29 mouse cellular contexts compared by ENCODE assay signal in the genomic region with DNA sequence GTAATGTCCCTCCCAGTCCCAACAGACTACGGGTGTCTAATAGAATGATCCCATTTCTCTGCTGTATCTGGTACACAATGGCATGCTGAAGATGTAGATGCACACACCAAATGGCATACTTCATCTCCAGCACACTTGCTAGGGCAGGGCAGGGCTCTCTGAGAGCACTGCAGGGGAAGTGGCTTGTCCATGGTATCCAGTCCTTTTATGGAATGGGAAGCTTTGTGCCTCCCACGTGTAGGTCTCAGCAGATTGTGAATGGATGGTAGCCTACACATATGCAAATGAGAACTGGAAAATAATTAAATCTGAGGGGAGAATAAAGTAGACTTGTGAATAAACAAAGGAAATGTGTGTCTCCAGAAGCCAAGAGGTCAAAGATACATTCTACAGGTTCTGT.
DNase-seq lines count a peak whose midpoint lies in the region; ATAC-seq and TF ChIP-seq lines count a peak whose summit lies in the region.
"Had no signal": no experiment of that assay in that cellular context is flagged by ENCODE, and none has a peak within 500 bp of the region (broad histone marks: within the 10 kb centered on the region; RNA-seq: fewer than 3 reads in every experiment).

No protein-coding gene starts in this region.

- TF ChIP-seq POLR2A in brain, embryonic 14.5 days (IDR thresholded peaks at IDR 0.05; ENCODE audit: borderline replicate concordance, extremely low read depth, insufficient read depth, insufficient read length, poor library complexity, severe bottlenecking), result no peak

- H3K36me3 ChIP-seq in forebrain, embryonic 11.5 days (ENCODE audit: control insufficient read depth, insufficient read depth, low read length), result no peaks in the 10 kb centered on the region
- no peaks in the 10 kb centered on the region for H3K36me3 ChIP-seq in forebrain, embryonic 14.5 days (ENCODE audit: control insufficient read depth, insufficient read depth, low read length)
- H3K36me3 ChIP-seq in hindbrain, embryonic 12.5 days, result no peaks in the 10 kb centered on the region
- H3K36me3 ChIP-seq in hindbrain, embryonic 10.5 days, result no peaks in the 10 kb centered on the region
- no peaks in the 10 kb centered on the region for H3K36me3 ChIP-seq in neural tube, embryonic 11.5 days (ENCODE audit: control insufficient read depth, insufficient read depth, low read length)
- H3K36me3 ChIP-seq: embryonic facial prominence, embryonic 10.5 days; embryonic facial prominence, embryonic 13.5 days; heart, embryonic 10.5 days; heart, embryonic 13.5 days; hindbrain, embryonic 15.5 days had no signal

- no peak overlapping the region for H3K9ac ChIP-seq in forebrain, embryonic 11.5 days (ENCODE audit: low read length)
- H3K9ac ChIP-seq in forebrain, embryonic 14.5 days (ENCODE audit: low read length), result no peak overlapping the region
- H3K9ac ChIP-seq in hindbrain, embryonic 12.5 days, result no peak overlapping the region
- H3K9ac ChIP-seq in neural tube, embryonic 11.5 days (ENCODE audit: low read length), result no peak overlapping the region
- H3K9ac ChIP-seq: embryonic facial prominence, embryonic 13.5 days; heart, embryonic 13.5 days; hindbrain, embryonic 15.5 days had no signal

- no peak overlapping the region for H3K4me2 ChIP-seq in forebrain, embryonic 11.5 days (ENCODE audit: low read depth, low read length, severe bottlenecking)
- H3K4me2 ChIP-seq in forebrain, embryonic 14.5 days (ENCODE audit: low read length), result no peak overlapping the region
- no peak overlapping the region for H3K4me2 ChIP-seq in hindbrain, embryonic 12.5 days (replicated peaks)
- no peak overlapping the region for H3K4me2 ChIP-seq in neural tube, embryonic 11.5 days (ENCODE audit: low read depth)
- H3K4me2 ChIP-seq: embryonic facial prominence, embryonic 13.5 days; heart, embryonic 13.5 days; hindbrain, embryonic 15.5 days had no signal

- no peak for DNase-seq in forebrain, embryonic 11.5 days (ENCODE audit: low spot score)
- DNase-seq in forebrain, embryonic 14.5 days (ENCODE audit: low spot score), result no peak
- DNase-seq in hindbrain, embryonic 10.5 days (ENCODE audit: low spot score), result no peak
- no peak for DNase-seq in neural tube, embryonic 11.5 days (ENCODE audit: low spot score)
- no peak for DNase-seq in neural tube, embryonic 10.5 days (ENCODE audit: extremely low spot score, low spot score)
- peak; percentile 17 for DNase-seq in brain, embryonic 14.5 days (ENCODE audit: low read depth)
- DNase-seq in thymus, postnatal 4 days, result no peak
- DNase-seq: adrenal gland, adult 8-10 months; adrenal gland, postnatal 25 days; cerebellum, adult 18-20 months; cerebellum, adult 9-10 months; cerebellum, postnatal 14 days; embryo, embryonic 11 days; gastrocnemius, postnatal 25 days; heart, adult 2 months; heart, postnatal 14 days; heart, postnatal 4 days; kidney, adult 18-20 months had no signal

- H3K4me1 ChIP-seq in forebrain, embryonic 11.5 days (replicated peaks; ENCODE audit: control insufficient read depth, insufficient read depth, low read length), result peaks cover 10% of the 10 kb centered on the region
- peaks cover 13% of the 10 kb centered on the region for H3K4me1 ChIP-seq in forebrain, embryonic 14.5 days (ENCODE audit: control insufficient read depth, insufficient read depth, low read length)
- H3K4me1 ChIP-seq in hindbrain, embryonic 12.5 days, result peaks cover 12% of the 10 kb centered on the region
- peaks cover 36% of the 10 kb centered on the region for H3K4me1 ChIP-seq in hindbrain, embryonic 10.5 days (replicated peaks)
- H3K4me1 ChIP-seq in neural tube, embryonic 11.5 days (ENCODE audit: control insufficient read depth, insufficient read depth, low read length), result peaks cover 16% of the 10 kb centered on the region; the same call in 1 of the 2 replicates

- H3K9me3 ChIP-seq in forebrain, embryonic 11.5 days (ENCODE audit: control insufficient read depth, low read length), result no peaks in the 10 kb centered on the region
- no peaks in the 10 kb centered on the region for H3K9me3 ChIP-seq in forebrain, embryonic 14.5 days (replicated peaks; ENCODE audit: control insufficient read depth, low read length)
- no peaks in the 10 kb centered on the region for H3K9me3 ChIP-seq in hindbrain, embryonic 12.5 days (replicated peaks)
- no peaks in the 10 kb centered on the region for H3K9me3 ChIP-seq in hindbrain, embryonic 10.5 days
- no peaks in the 10 kb centered on the region for H3K9me3 ChIP-seq in neural tube, embryonic 11.5 days (ENCODE audit: control insufficient read depth, low read length)
- H3K9me3 ChIP-seq: embryonic facial prominence, embryonic 10.5 days; embryonic facial prominence, embryonic 13.5 days; heart, embryonic 10.5 days; heart, embryonic 13.5 days; hindbrain, embryonic 15.5 days had no signal

- H3K27me3 ChIP-seq in forebrain, embryonic 11.5 days (ENCODE audit: control insufficient read depth, insufficient read depth, low read length), result no peaks in the 10 kb centered on the region
- no peaks in the 10 kb centered on the region for H3K27me3 ChIP-seq in forebrain, embryonic 14.5 days (replicated peaks; ENCODE audit: control insufficient read depth, insufficient read depth, low read length)
- H3K27me3 ChIP-seq in hindbrain, embryonic 12.5 days, result no peaks in the 10 kb centered on the region
- H3K27me3 ChIP-seq in hindbrain, embryonic 10.5 days (ENCODE audit: insufficient read depth, poor library complexity, severe bottlenecking), result peaks cover 3% of the 10 kb centered on the region; the same call in 1 of the 2 replicates
- no peaks in the 10 kb centered on the region for H3K27me3 ChIP-seq in neural tube, embryonic 11.5 days (ENCODE audit: control insufficient read depth, insufficient read depth, low read length)
- H3K27me3 ChIP-seq: embryonic facial prominence, embryonic 13.5 days; heart, embryonic 13.5 days; hindbrain, embryonic 15.5 days had no signal

- no peak overlapping the region for H3K4me3 ChIP-seq in forebrain, embryonic 11.5 days (ENCODE audit: low read depth, low read length)
- H3K4me3 ChIP-seq in forebrain, embryonic 14.5 days (ENCODE audit: low read depth, low read length), result no peak overlapping the region
- H3K4me3 ChIP-seq in hindbrain, embryonic 12.5 days, result no peak overlapping the region
- H3K4me3 ChIP-seq in hindbrain, embryonic 10.5 days, result no peak overlapping the region
- H3K4me3 ChIP-seq in neural tube, embryonic 11.5 days (ENCODE audit: low read depth, low read length), result no peak overlapping the region
- H3K4me3 ChIP-seq: embryonic facial prominence, embryonic 10.5 days; embryonic facial prominence, embryonic 13.5 days; erythroblast, embryonic 14.5 days; heart, adult 2 months; heart, embryonic 10.5 days; heart, embryonic 13.5 days; hindbrain, embryonic 15.5 days had no signal

- ATAC-seq in forebrain, embryonic 11.5 days (replicated peaks; ENCODE audit: low FRiP score), result peak; percentile 54
- no peak for ATAC-seq in forebrain, embryonic 14.5 days
- 0 out of 2 replicates have a peak, but pooled peaks have one; percentile 30 for ATAC-seq in hindbrain, embryonic 12.5 days (ENCODE audit: low FRiP score)
- peak; percentile 33; the same call in 1 of the 2 replicates for ATAC-seq in neural tube, embryonic 11.5 days (ENCODE audit: insufficient read depth, low FRiP score, low TSS enrichment)
- ATAC-seq: activated CD4-positive, CD25-positive, alpha-beta regulatory T cell, adult 4 months; CD4-positive, CD25-positive, alpha-beta regulatory T cell, adult 4 months; inflammation-experienced regulatory T-cells, adult 6 months; intestine, embryonic 16.5 days had no signal

- H3K27ac ChIP-seq in forebrain, embryonic 11.5 days (ENCODE audit: low read depth, low read length), result no peak overlapping the region
- H3K27ac ChIP-seq in forebrain, embryonic 14.5 days (ENCODE audit: low read depth, low read length), result no peak overlapping the region
- H3K27ac ChIP-seq in hindbrain, embryonic 12.5 days, result no peak overlapping the region
- H3K27ac ChIP-seq in hindbrain, embryonic 10.5 days, result no peak overlapping the region
- H3K27ac ChIP-seq in neural tube, embryonic 11.5 days (ENCODE audit: low read depth, low read length), result no peak overlapping the region
- H3K27ac ChIP-seq: embryonic facial prominence, embryonic 13.5 days; heart, adult 2 months; heart, embryonic 10.5 days; heart, embryonic 13.5 days had no signal

- no peak for TF ChIP-seq CTCF in brain, embryonic 14.5 days (IDR thresholded peaks at IDR 0.05; ENCODE audit: borderline replicate concordance, extremely low read depth, insufficient read depth, insufficient read length)

- WGBS in forebrain, embryonic 11.5 days, result 54% methylated on average over 2 of the region's 2 CpGs
- WGBS in forebrain, embryonic 14.5 days, result 46% methylated on average over 2 of the region's 2 CpGs
- WGBS in hindbrain, embryonic 12.5 days, result 57% methylated on average over 2 of the region's 2 CpGs
- 61% methylated on average over 2 of the region's 2 CpGs for WGBS in hindbrain, embryonic 10.5 days
- WGBS in neural tube, embryonic 11.5 days, result 64% methylated on average over 2 of the region's 2 CpGs
